Mouse (Mus musculus): ENCODE data around the gene Ndrg3. TPM values are rescaled to one million over a fixed set of nuclear protein-coding genes. Genes with fewer than 3 reads are reported as not detected.

Ndrg3 gene
- total RNA-seq, 2 experiments from 2014 or later = 34.0 to 34.1 TPM

Other genes with a start within 250 kb of the Ndrg3 start
- 10 to 100 TPM; 47.9 to 60.8 TPM for gene Myl9, start 216.6 kb downstream of the Ndrg3 start, total RNA-seq (2021)
- gene Tgif2, start 152.0 kb downstream of the Ndrg3 start, total RNA-seq (2021) = under 1 TPM; 0.21 to 0.40 TPM
- under 1 TPM; 0.50 to 0.55 TPM for gene 4930518I15Rik, start 134.1 kb downstream of the Ndrg3 start, total RNA-seq (2021)
- gene Rab5if, start 128.9 kb downstream of the Ndrg3 start, total RNA-seq (2021) = 10 to 100 TPM; 79.4 to 87.3 TPM
- gene Sla2, start 104.9 kb downstream of the Ndrg3 start, total RNA-seq (2021) = not detected
- gene Dsn1, start 15.1 kb upstream of the Ndrg3 start, total RNA-seq (2021) = 1 to 10 TPM; 1.3 to 1.9 TPM
- 1 to 10 TPM; 2.7 to 3.9 TPM for gene Soga1, start 87.2 kb upstream of the Ndrg3 start, total RNA-seq (2021)
- gene Tldc2, start 95.0 kb upstream of the Ndrg3 start, total RNA-seq (2021) = not detected
- gene Samhd1, start 143.2 kb upstream of the Ndrg3 start, total RNA-seq (2021) = 10 to 100 TPM; 15.0 to 18.0 TPM
- gene Rbl1, start 212.5 kb upstream of the Ndrg3 start, total RNA-seq (2021) = 1 to 10 TPM; 2.1 to 2.8 TPM